Mouse (Mus musculus): ENCODE results near the gene Saal1. TPM values are rescaled to one million over a fixed set of nuclear protein-coding genes. Genes with fewer than 3 reads are reported as not detected.

Gene Saal1
- total RNA-seq (2012; rRNA removed), result 13.6 and 15.4 TPM in 2 replicates
- 10 to 100 TPM in 1 of 2 experiments, not detected in 1; 26.0 TPM for polyA plus RNA-seq (2012; ENCODE audit: insufficient read depth in 1 of 2, insufficient read length in 2 of 2, low read depth in 1 of 2, low replicate concordance in 2 of 2, missing spikeins in 1 of 2)

GRCm38 (mm10) chr7:46710390-46710844 is at the start of gene Saal1:
Gene Saal1 (minus strand): TSS chr7:46710680.
- peak within 1 kb of the TSS; percentile 82 to 86 for H3K4me3 ChIP-seq (ENCODE audit: control insufficient read depth in 1 of 2, insufficient read depth in 1 of 2, low read depth in 2 of 2, low read length in 2 of 2)
- peak within 1 kb of the TSS; percentile 53 for H3K27ac ChIP-seq (ENCODE audit: control insufficient read depth, low read depth, low read length)
- peaks cover 10% of the 10 kb centered on the region for H3K79me2 ChIP-seq (ENCODE audit: control insufficient read depth, insufficient read depth, low read length, poor library complexity)
- H3K9ac ChIP-seq (ENCODE audit: control insufficient read depth, low read depth, low read length, poor library complexity, severe bottlenecking), result peak within 1 kb of the TSS; percentile 89
- H3K9me3 ChIP-seq (replicated peaks; ENCODE audit: insufficient read depth, low read length), result no peaks in the 10 kb centered on the region
- peaks cover 7 to 33% of the 10 kb centered on the region in 2 experiments; a peak in 3 of 4 replicates for H3K4me1 ChIP-seq (ENCODE audit: control insufficient read depth in 1 of 2, insufficient read depth in 2 of 2, low read length in 2 of 2)
- no peaks in the 10 kb centered on the region for H3K27me3 ChIP-seq (ENCODE audit: control insufficient read depth in 1 of 2, insufficient read depth in 2 of 2, low read length in 2 of 2)
- peaks cover 3 to 18% of the 10 kb centered on the region in 2 experiments; a peak in 3 of 4 replicates for H3K36me3 ChIP-seq (ENCODE audit: control insufficient read depth in 1 of 2, insufficient read depth in 2 of 2, low read length in 2 of 2)
- DNase-seq (ENCODE audit: low read depth, low spot score), result peak; percentile 95
- TF ChIP-seq POLR2A (IDR thresholded peaks at IDR 0.05; ENCODE audit: control insufficient read depth in 1 of 2, insufficient read depth in 1 of 2, low read depth in 1 of 2, low read length in 2 of 2, poor library complexity in 1 of 2) (peak; percentile 68 to 91; a peak in 3 of 4 replicates), TAL1 (IDR thresholded peaks at IDR 0.05; ENCODE audit: low read length) (no peak), TCF12 (IDR thresholded peaks at IDR 0.05; ENCODE audit: low read depth, low read length) (peak; percentile 53; the same call in 1 of the 2 replicates), CTCF (IDR thresholded peaks at IDR 0.05 in 2 of 3, conservative IDR thresholded peaks at IDR 0.05 in 1 of 3; ENCODE audit: control insufficient read depth in 1 of 3, insufficient read depth in 1 of 3, low read depth in 2 of 3, low read length in 3 of 3, poor library complexity in 1 of 3, severe bottlenecking in 1 of 3) (peak; percentile 68 to 99 (median 86)), POLR2AphosphoS2 (IDR thresholded peaks at IDR 0.05; ENCODE audit: low read length) (peak; percentile 76; the same call in 1 of the 2 replicates), GABPA (IDR thresholded peaks at IDR 0.05; ENCODE audit: low read depth, low read length) (peak; percentile 27; the same call in 1 of the 2 replicates), CHD1 (IDR thresholded peaks at IDR 0.05; ENCODE audit: low read depth, low read length) (no peak), BHLHE40 (IDR thresholded peaks at IDR 0.05; ENCODE audit: borderline replicate concordance, low read depth, low read length) (no peak), ZKSCAN1 (IDR thresholded peaks at IDR 0.05; ENCODE audit: low read depth, low read length) (no peak), EP300 (IDR thresholded peaks at IDR 0.05; ENCODE audit: low read depth in 1 of 2, low read length in 2 of 2) (no peak), ETS1 (IDR thresholded peaks at IDR 0.05; ENCODE audit: low read depth, low read length) (no peak), CHD2 (IDR thresholded peaks at IDR 0.05; ENCODE audit: low read length) (no peak), USF2 (IDR thresholded peaks at IDR 0.05; ENCODE audit: borderline replicate concordance in 1 of 2, insufficient read depth in 1 of 2, low read depth in 1 of 2, low read length in 2 of 2) (no peak), MXI1 (IDR thresholded peaks at IDR 0.05; ENCODE audit: low read depth, low read length) (peak; percentile 78), NELFE (IDR thresholded peaks at IDR 0.05; ENCODE audit: low read depth, low read length) (peak; percentile 84), ELF1 (IDR thresholded peaks at IDR 0.05; ENCODE audit: low read depth, low read length) (peak; percentile 78), ZC3H11A (IDR thresholded peaks at IDR 0.05; ENCODE audit: low read depth, low read length) (no peak), ZMIZ1 (IDR thresholded peaks at IDR 0.05; ENCODE audit: low read depth, low read length) (no peak), POLR2AphosphoS5 (IDR thresholded peaks at IDR 0.05; ENCODE audit: borderline replicate concordance, low read depth, low read length) (no peak), RCOR1 (IDR thresholded peaks at IDR 0.05; ENCODE audit: low read depth, low read length) (no peak), SIN3A (IDR thresholded peaks at IDR 0.05; ENCODE audit: low read length) (peak; percentile 85), MAZ (IDR thresholded peaks at IDR 0.05; ENCODE audit: low read depth, low read length) (peak; percentile 55; the same call in 1 of the 2 replicates), ZNF384 (IDR thresholded peaks at IDR 0.05; ENCODE audit: low read depth, low read length) (no peak), MEF2A (IDR thresholded peaks at IDR 0.05; ENCODE audit: extremely low read depth, insufficient replicate concordance, low read depth, low read length, poor library complexity, severe bottlenecking) (no peak), KAT2A (conservative IDR thresholded peaks at IDR 0.05; ENCODE audit: low read depth, low read length) (no peak; the same call in 1 of the 2 replicates), UBTF (IDR thresholded peaks at IDR 0.05; ENCODE audit: borderline replicate concordance, insufficient read depth, low read depth, low read length) (no peak), MYB (IDR thresholded peaks at IDR 0.05; ENCODE audit: low read depth, low read length) (no peak), JUND (IDR thresholded peaks at IDR 0.05; ENCODE audit: low read depth, low read length) (no peak), NRF1 (IDR thresholded peaks at IDR 0.05; ENCODE audit: insufficient read depth, low read depth, low read length, poor library complexity, severe bottlenecking) (peak; percentile 71), TBP (IDR thresholded peaks at IDR 0.05; ENCODE audit: low read depth, low read length) (peak; percentile 50; the same call in 1 of the 2 replicates), USF1 (IDR thresholded peaks at IDR 0.05; ENCODE audit: low read depth, low read length) (no peak), RAD21 (IDR thresholded peaks at IDR 0.05; ENCODE audit: low read depth, low read length) (no peak), MAX (IDR thresholded peaks at IDR 0.05; ENCODE audit: low read length) (peak; percentile 70), SMC3 (IDR thresholded peaks at IDR 0.05; ENCODE audit: low read depth, low read length) (peak; percentile 21; the same call in 1 of the 2 replicates), MAFK (IDR thresholded peaks at IDR 0.05; ENCODE audit: borderline replicate concordance, low read depth, low read length) (no peak), E2F4 (IDR thresholded peaks at IDR 0.05; ENCODE audit: borderline replicate concordance, low read depth, low read length) (peak; percentile 83; the same call in 1 of the 2 replicates)
